Mouse (Mus musculus) cortical plate, adult 2 months (tissue): ENCODE data around the gene Gm17359. TPM values are rescaled to one million over a fixed set of nuclear protein-coding genes. Genes with fewer than 3 reads are reported as not detected.

ENCODE experiments used
- H3K27ac ChIP-seq: fragments of 200-500 bp; 2 replicates; pipeline ENCODE4 v1.5.1; 2012; ENCODE audit warnings: low read length, control low read depth, inconsistent platforms; ENCODE audit not compliant: insufficient read depth
- H3K4me1 ChIP-seq: fragments of 200-500 bp; 2 replicates; pipeline ENCODE4 v1.6.1; 2011; ENCODE audit warnings: low read length; ENCODE audit not compliant: control insufficient read depth, insufficient read depth
- H3K4me3 ChIP-seq: fragments of 200-500 bp; 2 replicates; pipeline ENCODE4 v1.5.1; 2011; ENCODE audit warnings: mild to moderate bottlenecking, low read length, control low read depth; ENCODE audit not compliant: insufficient read depth
- CTCF ChIP-seq: fragments of 200-500 bp; IDR thresholded peaks from 2 replicates; pipeline ENCODE4 v1.5.1; 2011; ENCODE audit warnings: mild to moderate bottlenecking, control low read depth, low read length; ENCODE audit not compliant: insufficient read depth; ENCODE audit errors: extremely low read depth
- POLR2A ChIP-seq: fragments of 200-500 bp; IDR thresholded peaks from 2 replicates; pipeline ENCODE4 v1.6.1; 2011; ENCODE audit warnings: mild to moderate bottlenecking, low read length, control low read depth; ENCODE audit not compliant: insufficient read depth; ENCODE audit errors: extremely low read depth
- polyA plus RNA-seq: library from polyadenylated mRNA; depleted of rRNA; stranded (reverse); fragments of >200 nt; gene quantifications from 2 replicates; pipeline ENCODE4 v1.2.3, GENCODE M21; 2012

Gene Gm17359
- polyA plus RNA-seq, 1 experiment, result not detected

GRCm38 (mm10) chr3:79340737-79341136 is 4.3 kb downstream of the Gm17359 start:
- TF ChIP-seq CTCF (no peak), POLR2A (no peak)
- no peaks in the 10 kb centered on the region for H3K4me1 ChIP-seq
- no peak overlapping the region for H3K27ac ChIP-seq
- no peak overlapping the region for H3K4me3 ChIP-seq

DNA sequence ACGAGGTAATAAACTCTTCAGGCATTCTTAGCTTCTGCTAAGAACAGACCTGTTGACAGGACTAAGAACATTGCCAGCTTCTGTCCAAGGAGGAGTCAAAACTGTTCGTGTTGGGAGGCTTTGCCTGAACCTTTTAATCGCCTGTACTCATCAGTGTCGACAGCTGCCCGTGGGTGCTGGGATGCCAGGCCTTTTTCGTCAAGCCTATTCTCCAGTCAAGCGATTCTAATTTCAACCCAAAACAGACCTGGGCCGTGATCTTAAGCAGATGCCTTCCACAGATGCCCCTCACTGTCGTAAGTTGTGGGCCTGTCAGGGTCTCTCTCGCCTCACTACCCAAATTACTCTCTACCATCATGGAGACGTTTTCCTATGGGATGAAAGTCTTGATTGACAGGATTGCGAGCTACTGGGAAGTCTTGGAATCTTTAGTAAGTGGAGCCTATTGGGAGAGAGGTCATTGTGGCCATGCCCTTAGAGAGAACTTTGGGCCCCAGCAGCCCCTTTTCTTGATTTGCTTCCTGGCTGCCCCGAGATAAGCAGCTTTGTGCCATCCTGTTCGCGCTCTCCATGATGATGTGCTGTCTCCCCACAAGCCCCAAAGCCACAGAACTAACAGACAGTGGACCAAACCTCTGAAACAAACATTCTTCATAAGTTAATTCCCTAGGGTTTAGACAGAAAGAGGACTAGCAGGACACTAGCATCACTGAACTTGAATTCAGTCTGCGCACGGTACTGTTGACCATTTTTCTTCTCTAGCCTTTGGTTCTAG is 6.7 kb downstream of the Gm17359 start:
- Histone ChIP-seq H3K4me1 (no peaks in the 10 kb centered on the region), H3K27ac (no peak overlapping the region), H3K4me3 (no peak overlapping the region)
- no peak for TF ChIP-seq POLR2A
- TF ChIP-seq CTCF, result no peak

DNA sequence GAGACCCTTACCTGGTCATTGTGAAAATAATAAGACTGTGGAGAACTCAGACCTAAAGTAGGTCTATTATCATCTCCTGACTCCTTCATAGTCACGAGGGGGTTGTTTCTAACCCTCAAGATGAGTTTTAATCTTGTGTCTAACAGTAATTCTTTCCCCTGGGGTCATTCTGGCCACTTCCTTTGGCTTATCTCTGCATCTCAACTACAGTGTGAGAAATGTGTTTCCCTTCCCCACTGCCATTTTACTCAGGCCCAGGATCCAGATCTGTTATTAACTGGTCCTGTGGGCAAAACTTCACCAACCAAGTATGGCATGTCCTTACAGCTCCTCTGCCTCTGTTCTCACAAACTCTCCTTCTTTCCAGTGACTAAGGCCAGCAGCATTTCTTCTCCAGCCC is 12.8 kb downstream of the Gm17359 start:
- Histone ChIP-seq H3K27ac (no peak overlapping the region), H3K4me3 (no peak overlapping the region), H3K4me1 (no peaks in the 10 kb centered on the region)
- TF ChIP-seq POLR2A (no peak), CTCF (no peak)

- Histone ChIP-seq H3K4me1 (0 out of 2 replicates have a peak, but pooled peaks cover 1% of the 10 kb centered on the region), H3K27ac (no peak overlapping the region), H3K4me3 (no peak overlapping the region)
- no peak for TF ChIP-seq CTCF
- TF ChIP-seq POLR2A, result no peak
These were observed 22.3 kb downstream of the Gm17359 start for GRCm38 (mm10) chr3:79358721-79359120.

GRCm38 (mm10) chr3:79360317-79361101 is 24.0 kb downstream of the Gm17359 start:
- no peak overlapping the region for H3K4me3 ChIP-seq
- 0 out of 2 replicates have a peak, but pooled peaks cover 1% of the 10 kb centered on the region for H3K4me1 ChIP-seq
- H3K27ac ChIP-seq, result no peak overlapping the region
- no peak for TF ChIP-seq POLR2A
- no peak for TF ChIP-seq CTCF

- no peak overlapping the region for H3K27ac ChIP-seq
- no peak overlapping the region for H3K4me3 ChIP-seq
- no peaks in the 10 kb centered on the region for H3K4me1 ChIP-seq
- TF ChIP-seq POLR2A, result no peak
- no peak for TF ChIP-seq CTCF
These were observed 29.6 kb downstream of the Gm17359 start for GRCm38 (mm10) chr3:79366098-79366497.

DNA sequence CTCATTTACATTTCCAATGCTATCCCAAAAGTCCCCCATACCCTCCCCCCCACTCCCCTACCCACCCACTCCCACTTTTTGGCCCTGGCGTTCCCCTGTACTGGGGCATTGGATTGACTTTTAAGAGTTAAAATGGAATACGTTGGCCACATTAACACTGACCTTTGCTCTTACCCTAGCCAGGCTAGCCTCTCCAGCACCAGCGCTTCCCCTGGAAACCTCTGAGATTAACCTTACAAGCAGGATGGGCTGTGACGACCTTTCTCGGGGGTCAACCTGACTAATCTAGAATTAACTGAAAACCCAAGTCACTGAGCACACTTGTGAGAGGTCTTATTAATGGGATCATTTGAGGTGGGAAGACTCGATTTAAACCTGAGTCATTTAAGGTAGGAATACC is 31.8 kb downstream of the Gm17359 start:
- no peak for TF ChIP-seq POLR2A
- TF ChIP-seq CTCF, result no peak
- no peak overlapping the region for H3K4me3 ChIP-seq
- no peak overlapping the region for H3K27ac ChIP-seq
- no peaks in the 10 kb centered on the region for H3K4me1 ChIP-seq

- Histone ChIP-seq H3K27ac (no peak overlapping the region), H3K4me1 (no peaks in the 10 kb centered on the region), H3K4me3 (no peak overlapping the region)
- TF ChIP-seq POLR2A (no peak), CTCF (no peak)
These were observed 34.0 kb downstream of the Gm17359 start for GRCm38 (mm10) chr3:79370385-79370929.

- no peaks in the 10 kb centered on the region for H3K4me1 ChIP-seq
- H3K4me3 ChIP-seq, result no peak overlapping the region
- no peak overlapping the region for H3K27ac ChIP-seq
- TF ChIP-seq CTCF, result no peak
These were observed 35.2 kb downstream of the Gm17359 start for GRCm38 (mm10) chr3:79371506-79372195.

- no peaks in the 10 kb centered on the region for H3K4me1 ChIP-seq
- TF ChIP-seq CTCF (no peak), POLR2A (no peak)
- H3K27ac ChIP-seq, result no peak overlapping the region
- no peak overlapping the region for H3K4me3 ChIP-seq
These were observed 37.5 kb downstream of the Gm17359 start for GRCm38 (mm10) chr3:79373930-79374329.
